Mouse (Mus musculus): Measurements from ENCODE around the gene Fam126b.

DNA sequence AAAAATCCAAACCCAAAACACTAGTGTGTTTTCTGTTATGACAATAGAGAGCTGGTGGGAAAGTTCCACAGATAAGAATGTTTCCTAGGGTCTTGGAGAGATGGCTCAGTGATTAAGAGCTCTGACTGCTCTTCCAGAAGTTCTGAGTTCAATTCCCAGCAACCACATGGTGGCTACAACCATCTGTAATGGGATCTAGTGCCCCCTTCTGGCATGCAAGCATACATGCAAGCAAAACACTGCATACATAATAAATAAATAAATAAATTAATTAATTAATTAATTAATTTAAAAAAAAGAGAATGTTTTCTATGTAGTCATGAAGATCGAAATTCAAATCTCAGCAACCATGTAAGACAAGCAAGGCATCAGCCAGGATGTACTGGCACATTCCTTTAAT is 87.4 kb downstream of the Fam126b start:
- no peak for TF ChIP-seq CTCF (IDR thresholded peaks at IDR 0.05; ENCODE audit: borderline replicate concordance, insufficient read depth, low read length)
- TF ChIP-seq POLR2A (IDR thresholded peaks at IDR 0.05; ENCODE audit: low read depth, low read length) = no peak

Data from embryonic fibroblast, embryonic 13.5 days (primary cell).